Mouse (Mus musculus) layer of hippocampus, adult 11-12 months (tissue): ENCODE results near the gene Ccdc93.
A peak's percentile ranks its signal among the peaks of the same experiment; 100 is the strongest.

Experiments used
- DNase-seq: peaks from one replicate; pipeline ENCODE4 v3.0.0; 2022; ENCODE audit warnings: low spot score

The Ccdc93 gene

DNA sequence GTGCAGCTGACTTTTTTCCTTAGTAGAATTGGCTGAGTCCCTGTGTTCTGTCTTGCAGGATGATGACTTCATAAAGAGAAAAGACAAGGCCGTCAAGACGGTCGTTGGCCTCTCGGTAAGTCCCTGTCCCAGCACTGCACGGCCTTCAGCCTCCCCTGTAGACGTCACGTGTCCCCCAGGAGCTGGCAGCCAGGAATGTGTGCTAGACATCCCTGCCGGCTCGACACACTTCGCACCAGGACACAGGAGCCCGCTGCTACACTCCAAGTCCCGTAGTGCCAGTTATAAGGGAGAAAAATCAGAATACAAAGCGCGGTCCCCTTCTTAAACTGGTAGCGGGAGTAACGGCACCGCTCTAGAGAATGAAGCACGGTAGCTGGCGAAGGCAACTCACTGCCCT lies 17.3 kb downstream of the Ccdc93 start:
- DNase-seq: no peak

DNA sequence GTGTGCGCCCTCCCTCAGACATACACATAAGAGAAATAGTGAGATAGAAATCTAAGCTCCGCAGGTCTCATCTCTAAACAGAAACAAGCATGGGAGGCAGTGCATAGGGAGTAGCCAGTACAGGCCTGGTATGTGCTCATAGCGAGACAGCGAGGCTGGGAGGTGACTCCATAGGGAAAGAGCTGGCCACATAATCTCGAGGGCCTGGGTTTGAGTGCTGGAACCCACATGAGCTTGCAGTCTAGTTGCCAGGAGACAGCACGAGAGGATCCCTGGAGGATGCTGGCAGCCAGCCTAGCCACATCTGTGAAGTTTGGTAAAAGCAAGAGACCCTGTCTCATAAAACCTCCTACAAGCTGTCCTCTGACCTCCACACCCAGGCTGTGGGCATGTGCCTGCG lies 20.2 kb downstream of the Ccdc93 start:
- no peak for DNase-seq

DNA sequence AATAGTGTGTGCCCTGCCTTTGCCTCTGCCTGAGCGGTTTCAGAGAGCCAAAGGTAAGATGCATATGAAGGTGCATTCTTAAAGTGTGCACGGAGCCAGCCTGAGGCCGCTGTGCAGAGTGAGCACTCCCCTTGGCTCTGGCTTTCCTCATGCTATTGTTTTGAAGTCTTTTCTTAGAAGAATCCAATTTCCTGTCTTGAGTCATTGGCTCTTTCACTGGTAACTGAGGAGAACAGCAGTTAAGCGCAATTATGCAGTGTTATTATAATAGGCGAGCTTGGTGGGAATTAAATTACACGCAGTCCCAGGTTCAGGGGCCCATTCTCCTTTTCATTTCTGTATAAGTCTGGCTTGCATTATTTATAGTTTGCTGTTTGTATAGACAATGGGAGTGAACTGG lies 21.6 kb downstream of the Ccdc93 start:
- no peak for DNase-seq

DNA sequence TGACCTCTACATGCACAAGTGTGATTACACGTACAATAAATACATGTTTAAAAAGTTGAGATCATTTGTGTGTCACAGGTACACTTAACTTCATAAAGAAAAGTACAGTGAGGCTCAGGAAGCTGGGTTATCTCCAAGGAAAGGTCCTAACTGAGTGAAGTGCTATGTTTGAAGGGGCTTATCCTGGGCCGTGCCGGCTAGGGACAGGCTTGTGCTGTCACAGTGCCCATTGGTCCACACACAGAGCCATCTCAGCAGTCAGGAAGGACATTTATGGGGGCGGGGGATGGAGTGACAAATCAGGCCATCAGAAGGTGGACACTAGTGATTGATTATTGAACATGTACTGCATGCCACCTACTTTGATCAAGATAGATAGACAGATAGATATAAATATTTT lies 22.2 kb downstream of the Ccdc93 start:
- DNase-seq: no peak

DNA sequence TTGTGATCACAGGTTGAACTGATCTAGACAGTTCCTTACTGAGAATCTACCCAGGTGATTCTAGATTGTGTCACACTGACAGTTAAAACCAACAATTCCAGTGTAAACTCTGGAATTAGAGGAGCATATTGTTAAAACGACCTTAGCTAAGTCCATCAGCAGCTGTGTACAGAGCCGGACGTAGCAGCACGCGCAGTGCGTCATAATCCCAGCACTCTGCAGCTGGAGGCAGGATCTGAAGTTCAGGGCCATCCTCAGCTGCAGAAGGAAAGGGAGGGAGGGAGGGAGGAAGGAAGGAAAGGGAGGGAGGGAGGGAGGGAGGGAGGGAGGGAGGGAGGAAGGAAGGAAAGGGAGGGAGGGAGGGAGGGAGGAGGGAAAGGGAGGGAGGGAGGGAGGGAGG lies 24.1 kb downstream of the Ccdc93 start:
- no peak for DNase-seq

DNA sequence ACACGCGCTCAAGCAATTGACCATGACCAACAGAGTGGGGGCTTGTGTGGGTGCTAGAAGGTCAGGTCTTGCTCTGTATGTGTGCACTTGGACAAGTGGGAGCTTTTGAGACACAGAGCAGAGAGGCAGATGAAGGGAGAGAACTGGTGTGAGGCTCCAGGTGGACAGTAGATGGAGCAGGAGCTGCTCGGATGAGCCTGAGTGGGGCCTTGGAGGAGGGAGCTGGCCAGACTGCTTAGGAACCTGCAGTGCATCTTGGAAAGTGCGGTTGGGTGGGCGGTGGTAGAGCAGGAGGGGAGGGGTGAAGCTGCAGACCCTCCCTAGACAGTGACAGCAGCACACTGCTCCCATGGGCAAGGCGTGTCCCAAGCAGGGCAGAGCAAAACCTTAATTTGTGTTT lies 29.2 kb downstream of the Ccdc93 start:
- DNase-seq: no peak

DNA sequence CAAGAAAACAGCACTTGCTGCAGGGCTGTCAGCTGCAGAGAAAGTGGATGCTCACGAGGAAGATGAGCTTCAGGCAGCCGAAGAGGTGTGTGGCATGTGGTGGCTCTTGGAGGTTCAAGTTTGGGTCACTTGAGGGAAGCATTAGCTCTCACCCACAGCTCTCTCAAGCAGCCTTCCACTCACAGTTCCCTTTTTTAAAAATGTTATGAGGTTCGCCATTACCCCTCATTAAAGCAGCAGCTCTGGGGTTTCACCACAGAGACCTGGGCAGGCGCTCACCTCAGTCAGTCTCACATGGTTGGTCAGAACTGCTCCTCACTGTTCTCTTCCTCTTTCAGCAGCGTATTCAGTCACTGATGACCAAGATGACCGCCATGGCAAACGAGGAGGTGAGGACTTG lies 31.0 kb downstream of the Ccdc93 start:
- no peak for DNase-seq

DNA sequence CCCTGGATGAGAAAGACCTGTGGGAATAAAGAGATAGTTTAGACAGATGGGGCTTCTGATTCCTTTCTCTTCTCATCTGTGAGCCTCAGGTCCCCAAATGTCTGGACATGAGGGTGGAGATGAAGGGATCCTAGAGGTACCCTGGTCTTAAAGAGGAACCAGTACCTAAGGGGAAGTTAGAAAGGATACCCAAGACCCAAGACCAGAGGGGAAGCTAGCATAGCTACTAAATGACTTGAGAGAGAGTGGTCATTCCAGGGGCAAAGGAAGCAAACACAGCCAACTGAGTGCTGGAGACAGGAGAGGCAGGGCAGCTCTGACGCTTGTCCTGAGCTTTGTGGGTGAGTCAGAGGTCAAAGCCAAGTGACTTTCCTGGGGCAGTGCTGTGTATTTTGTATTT lies 31.8 kb downstream of the Ccdc93 start:
- no peak for DNase-seq

DNA sequence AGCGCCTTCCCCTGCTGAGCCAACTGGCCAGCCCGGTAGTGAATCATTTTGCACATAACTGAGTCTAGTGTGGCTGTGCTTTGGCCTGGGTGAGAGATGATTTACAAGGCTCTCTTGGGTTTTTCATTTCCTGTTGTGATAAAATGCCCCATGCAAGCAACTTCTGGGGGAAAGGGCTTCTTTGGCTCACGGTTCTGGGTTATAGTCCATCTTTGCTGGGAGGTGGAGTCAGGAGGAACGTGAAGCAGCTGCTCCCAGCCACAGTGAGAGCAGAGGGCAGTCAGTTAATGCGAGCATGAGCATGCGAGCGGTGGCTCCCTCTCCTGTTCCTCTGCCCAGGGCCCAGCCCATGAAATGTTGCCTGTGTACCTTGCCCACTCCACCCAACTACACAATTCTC lies 33.0 kb downstream of the Ccdc93 start:
- no peak for DNase-seq

DNA sequence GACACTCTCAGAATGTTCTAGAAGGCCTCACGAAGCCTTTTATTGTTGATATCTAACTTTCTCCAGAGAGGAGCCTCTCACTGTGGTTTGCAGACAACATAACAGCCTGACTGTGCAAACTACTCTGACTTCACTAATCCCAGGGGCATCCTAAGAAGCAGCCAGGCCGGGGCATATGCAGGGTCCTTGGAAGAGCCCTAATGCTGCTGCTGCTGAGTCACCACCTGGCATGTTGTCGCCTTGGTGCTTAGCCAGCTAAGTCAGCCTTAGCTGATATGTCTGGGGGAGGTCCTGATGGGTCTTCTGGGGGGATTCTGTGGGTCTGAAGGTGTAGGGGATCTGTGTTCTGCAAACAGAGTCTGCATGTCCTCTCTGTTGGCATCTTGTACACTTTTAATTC lies 35.4 kb downstream of the Ccdc93 start:
- DNase-seq: no peak

DNA sequence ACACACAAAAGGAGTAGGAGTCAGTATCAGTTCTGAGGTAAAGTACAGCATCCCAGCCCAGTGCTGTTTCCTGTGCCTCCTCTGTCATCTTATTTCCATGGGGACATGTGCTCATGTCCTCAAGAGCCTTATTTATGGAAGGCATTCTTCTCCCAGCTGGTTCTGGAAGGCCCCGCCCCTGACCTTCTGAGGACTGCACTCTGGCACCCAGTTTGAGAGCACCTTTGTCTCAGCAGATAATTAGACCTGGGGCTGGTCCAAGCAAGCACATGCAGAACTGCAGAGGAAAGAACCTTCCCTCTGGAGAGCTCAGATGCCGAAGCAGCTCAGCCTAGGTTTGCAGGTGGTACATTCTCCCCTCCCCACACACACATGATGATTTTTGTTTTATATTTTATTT lies 37.4 kb downstream of the Ccdc93 start:
- DNase-seq: no peak

DNA sequence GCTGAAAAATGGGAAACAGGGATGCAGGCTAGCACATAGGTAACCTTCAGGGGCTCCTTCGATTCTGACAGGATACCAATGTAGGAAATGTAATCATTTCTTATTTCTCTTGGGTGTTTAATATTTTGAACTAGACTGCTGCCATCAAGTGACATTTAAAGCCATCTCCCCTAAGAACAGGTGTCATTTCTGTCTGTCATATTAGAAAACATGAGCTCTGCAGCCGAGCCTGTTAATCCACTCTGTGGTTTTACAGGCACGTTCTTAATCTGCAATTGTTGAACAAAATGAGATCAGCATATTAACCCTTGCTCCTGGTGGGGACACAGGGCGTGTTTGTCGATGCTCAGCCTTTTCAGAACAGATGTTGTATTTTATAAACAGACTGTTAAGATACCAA lies 40.7 kb downstream of the Ccdc93 start:
- DNase-seq: no peak

DNA sequence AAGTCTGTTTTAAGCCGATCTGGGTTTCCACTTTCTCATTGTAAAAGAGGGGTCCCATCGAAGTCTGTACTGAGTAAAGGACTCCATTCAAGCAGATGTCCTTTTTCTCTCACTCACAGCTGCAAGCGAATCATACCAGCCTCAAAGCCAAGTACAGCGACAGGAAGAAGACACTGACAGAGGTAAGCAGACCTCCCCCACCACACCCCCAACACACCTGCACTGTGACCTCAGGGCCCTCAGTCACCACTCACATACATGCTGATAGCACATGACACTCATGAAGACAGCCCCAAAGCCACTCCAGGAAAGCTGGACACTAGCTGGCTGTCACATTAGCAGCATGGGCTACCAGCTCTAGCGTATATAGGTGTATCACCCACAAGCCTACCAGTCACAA lies 46.9 kb downstream of the Ccdc93 start:
- no peak for DNase-seq

DNA sequence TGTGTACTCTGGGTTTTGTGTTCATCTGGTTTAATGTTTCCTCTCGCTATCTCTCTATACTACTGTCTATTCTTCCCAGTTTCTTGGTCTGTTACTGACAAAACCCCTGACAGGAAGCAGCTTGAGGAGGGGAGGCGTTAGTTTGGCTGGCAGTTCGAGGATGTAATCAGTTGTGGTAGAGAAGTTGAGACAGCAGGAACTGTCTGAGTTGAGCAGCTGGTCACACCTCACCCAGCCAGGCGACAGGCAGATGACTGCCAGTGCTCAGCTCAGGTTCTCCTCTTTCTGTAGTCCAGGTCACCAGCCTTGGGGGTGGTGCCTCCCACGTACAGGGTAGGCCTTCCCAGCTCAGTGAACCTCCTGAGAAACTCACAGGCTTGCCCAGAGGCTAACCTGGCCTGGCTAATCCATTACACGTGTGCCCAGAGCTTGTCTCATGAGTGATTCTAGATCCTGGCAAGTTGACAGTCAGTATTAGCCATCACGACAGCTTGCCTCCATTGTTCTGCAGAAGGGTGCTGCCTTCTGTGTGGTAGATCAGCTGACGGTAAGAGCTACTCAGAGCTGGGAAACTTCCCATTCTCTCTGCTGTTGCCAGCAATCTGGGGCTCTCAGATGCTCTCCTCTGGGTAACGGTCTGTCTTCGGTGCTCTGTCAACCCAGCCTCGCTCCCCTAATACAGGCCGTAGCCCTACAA lies 47.6 kb downstream of the Ccdc93 start:
- DNase-seq: peak; percentile 79

DNA sequence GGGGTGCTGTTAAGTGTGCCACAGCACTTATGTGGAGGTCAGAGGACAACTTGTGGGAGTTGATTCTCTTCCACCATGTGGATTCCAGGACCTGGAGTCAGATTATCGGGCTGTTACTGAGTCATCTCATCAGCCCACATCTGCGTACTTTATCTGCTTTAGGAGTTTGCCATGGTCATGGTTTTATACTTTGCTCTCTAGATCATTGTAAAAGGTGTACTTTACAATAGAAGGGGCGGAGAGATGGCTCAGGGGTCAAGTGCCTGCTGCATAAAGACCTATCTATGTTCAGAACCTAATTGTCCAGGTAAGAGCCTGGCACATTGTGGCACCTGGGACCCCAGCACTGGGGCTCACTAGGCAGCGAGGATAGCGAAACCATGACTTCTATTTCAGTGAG lies 48.6 kb downstream of the Ccdc93 start:
- no peak for DNase-seq

DNA sequence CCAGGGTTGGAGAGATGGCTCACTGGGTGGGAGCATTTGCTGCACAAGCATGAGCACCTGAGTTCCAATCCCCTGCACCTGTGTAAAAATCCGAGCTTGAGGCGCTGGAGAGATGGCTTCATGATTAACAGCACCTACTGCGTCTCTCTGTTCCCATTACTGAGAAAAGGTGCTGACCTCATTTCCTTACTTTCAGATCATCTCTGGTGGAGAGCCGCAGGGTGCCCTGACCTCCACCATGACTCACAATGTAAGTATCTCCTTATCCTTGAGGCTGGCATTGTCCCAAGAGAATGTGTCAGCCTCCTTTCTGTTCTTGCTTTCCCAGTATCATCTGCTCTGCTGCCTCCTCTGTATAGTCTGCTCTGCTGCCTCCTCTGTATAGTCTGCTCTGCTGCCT lies 52.2 kb downstream of the Ccdc93 start:
- DNase-seq: no peak

DNA sequence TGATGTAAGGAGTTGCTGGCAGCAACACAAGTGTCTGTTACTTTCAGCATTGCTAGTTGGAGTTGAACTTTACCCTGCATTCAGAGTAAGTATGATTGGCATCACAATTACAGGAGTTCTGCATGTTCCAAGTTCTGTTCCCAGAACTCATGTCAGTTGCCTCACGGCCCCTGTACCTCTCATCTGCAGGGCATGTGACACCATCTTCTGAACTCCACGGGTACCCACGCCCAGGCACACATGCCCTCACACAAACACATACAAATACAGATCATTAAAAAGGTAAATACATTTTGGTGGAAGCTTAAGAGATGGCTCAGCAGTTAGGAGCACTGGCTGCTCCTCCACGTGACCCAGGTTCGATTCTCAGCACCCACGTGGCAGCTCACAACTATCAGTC lies 56.0 kb downstream of the Ccdc93 start:
- no peak for DNase-seq

DNA sequence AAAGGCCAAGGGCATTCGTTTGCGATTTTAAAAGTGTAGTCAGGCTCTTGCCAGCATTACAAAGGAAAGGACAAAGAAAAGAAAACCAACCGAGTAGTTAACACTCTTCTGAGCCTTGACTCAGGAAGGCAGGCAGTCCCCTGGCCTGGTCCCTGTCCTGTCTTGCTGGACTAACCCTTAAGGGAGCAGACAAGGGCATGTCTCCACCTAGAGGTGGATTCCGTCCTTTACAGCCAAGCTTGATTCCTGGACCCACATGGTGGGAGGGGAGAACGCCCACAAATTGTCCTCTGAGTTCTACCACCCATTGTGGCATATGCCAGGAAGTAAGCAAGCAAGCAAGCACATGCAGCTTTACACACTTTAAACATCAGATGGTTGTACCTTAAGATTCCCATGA lies 59.4 kb downstream of the Ccdc93 start:
- peak; percentile 50 for DNase-seq

DNA sequence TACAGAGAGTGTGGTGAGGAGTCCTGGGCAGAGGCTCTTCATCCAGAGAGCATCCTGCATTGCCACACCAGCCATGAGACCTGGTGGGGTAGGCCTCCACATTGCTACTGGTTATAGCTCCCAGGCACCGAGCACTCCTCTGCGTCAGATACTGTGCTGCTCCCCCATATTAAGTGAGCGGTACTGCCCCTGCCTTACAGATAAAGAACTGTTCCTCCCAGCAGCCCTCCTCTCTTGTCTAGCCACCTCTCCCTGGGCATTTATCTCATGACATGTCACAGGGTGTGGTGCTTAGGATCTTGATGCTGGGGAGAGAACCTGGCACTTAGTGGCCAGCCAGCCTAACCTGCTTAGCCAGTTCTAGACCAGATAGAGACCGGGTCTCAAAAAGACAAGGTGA lies 66.2 kb downstream of the Ccdc93 start:
- no peak for DNase-seq

DNA sequence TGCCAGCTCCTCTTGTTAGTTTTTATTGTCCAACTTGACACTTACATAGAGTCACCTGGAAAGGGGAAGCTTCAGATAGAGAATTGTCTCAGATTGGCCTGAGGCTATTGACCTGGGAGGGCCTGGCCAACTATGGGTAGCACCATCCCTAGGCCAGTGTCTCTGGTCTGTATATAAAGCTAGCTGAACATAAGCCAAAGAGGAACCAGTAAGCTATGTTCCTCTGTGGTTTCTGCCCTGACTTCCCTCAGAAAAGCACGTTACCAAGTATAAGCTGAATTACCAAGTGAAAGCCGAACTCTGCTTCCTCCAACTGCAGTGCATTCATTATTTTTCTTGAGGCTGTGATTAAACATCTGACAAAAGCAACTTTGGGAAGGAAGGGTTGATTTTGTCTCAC lies 77.9 kb downstream of the Ccdc93 start:
- DNase-seq: no peak

DNA sequence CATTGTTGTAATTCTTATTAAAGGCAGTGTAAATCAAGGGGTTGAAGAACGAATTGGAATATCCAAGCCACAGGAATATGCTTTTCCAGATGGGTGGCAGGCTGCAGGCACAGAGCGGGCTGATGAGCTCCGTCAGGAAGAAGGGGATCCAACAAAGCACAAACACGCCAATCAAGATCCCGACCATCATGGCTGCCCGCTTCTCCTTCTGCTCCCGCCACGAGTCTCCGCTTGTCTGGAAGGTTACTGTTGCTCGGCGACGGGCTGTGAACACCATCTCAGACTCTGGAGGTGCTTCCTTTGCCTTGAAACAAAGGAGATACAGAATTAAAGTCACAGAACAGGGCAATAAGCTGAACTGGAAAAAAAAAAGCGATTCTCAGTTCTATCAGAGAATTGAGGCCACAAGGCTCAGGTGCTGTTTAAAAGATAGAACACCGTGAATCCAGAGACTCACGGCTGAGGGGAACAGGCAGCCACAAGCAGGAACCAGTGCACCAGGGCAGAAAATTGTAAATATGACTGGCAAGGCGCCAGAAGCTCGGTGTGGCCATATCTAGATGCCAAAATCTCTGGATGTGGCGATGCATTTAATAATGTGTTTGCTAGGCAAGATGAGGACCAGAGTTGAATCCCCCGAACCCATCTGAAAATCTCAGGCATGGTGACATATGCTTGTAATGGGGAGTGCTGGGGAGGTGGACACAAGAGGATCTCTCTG lies 79.7 kb downstream of the Ccdc93 start:
- DNase-seq: peak; percentile 28

DNA sequence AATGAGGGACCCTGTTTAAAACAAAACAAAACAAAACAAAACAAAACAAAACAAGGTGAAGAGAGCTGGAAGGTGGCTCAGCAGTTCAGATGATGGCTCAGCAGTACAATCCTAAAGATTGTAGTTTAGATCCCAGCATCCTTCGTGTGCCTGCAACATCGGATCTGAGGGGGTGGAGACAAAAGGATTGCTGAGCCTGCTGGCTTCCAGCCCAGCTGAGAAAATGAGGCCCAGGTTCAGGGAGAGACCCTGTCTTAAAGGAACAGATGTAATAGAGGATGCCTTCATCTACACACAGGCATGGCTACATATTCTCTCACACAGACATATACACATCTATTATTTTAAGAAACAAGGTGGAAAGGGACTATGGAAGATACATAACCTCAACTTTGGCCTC lies 80.3 kb downstream of the Ccdc93 start:
- no peak for DNase-seq

DNA sequence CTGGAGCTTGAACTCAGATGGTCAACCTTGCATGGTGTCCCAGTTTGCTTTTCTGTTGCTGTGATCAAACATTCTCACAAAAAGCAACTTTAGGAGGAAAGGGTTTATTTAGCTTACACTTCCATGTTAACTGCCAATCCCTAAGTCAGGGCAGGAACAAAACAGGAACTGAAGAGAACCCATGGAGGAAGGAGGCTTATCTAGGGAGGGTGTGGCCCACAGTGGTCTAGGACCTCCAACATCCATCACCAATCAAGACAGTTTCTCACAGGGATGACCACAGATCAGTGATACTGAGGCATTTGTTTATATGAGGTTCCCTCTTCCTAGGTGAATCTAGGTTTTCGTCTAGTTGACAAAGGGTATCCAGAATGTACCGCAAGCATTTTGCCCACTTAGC lies 81.1 kb downstream of the Ccdc93 start:
- DNase-seq: no peak

DNA sequence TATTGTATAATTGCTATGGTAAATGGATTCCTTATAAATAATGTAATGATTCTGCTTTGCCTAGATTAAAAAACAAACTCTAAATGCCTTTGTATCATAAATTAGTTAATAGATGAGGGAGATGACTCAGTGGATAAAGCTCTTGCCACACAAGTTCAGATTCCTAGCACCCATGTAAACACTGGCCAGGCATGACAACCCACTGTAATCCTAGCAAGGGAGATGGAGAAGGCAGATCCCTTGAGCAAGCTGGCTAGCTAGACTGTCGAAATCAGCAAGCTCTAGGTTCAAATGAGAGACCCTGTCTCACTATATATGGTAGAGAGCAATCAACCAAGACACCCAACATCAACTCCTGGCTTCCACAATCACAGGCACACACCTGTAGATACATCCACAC lies 87.8 kb downstream of the Ccdc93 start:
- DNase-seq: no peak
